Mouse (Mus musculus) layer of hippocampus, postnatal 25 days (tissue): ENCODE results near the gene Osbpl7. TPM values are rescaled to one million over a fixed set of nuclear protein-coding genes. Genes with fewer than 3 reads are reported as not detected.

Source experiments
- DNase-seq, 2 experiments: peaks; one replicate each; pipeline ENCODE4 v3.0.0; 2022; ENCODE audit warnings: mixed read lengths in 2 of 2, low spot score in 1 of 2; ENCODE audit errors: extremely low spot score in 1 of 2
- total RNA-seq, 2 experiments: library from RNA; stranded (reverse); gene quantifications; 2 replicates each; pipeline ENCODE4 v1.2.3; 2021

The Osbpl7 gene
- total RNA-seq, 2 experiments from 2014 or later = 15.8 to 16.5 TPM

DNA sequence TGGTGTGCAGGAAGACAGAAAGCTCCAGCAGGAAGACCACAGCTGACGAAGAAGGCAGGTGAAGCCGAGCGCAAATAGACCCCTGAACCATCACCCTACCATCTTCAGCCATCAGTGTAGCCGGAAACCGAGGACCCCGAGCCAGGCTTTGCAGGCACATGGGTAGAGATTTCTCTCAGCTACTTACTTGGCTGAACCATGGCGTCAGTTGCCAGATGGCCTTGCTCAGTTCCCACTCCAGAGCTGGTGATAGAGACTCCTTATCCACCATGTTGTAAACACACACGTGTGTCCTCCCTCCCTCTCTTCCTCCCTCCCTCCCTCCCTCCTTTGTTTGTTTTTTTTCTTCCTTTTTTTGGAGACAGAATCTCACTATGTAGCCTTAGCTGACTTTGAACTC is 23.8 kb downstream of the Osbpl7 start:
- no peak for DNase-seq

DNA sequence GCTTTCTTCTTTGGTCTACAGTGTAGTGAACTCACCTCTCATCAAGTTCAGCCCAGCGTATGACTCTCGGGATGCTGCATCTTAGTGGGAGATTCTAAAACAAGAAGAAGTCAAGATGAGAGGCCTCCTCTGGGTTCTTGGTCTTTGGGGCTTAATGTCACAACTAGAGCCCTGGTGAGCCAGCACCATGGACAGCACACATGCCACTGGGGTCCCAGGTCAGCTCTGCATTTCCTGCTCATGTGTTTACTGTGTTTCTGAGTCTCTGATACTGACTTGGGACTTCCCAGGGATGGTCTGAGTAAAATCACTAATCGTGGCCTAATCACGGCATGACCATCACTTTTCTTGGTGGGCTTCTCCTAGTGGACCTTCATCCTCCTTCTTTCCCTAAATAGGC is 28.3 kb downstream of the Osbpl7 start:
- DNase-seq = no peak

DNA sequence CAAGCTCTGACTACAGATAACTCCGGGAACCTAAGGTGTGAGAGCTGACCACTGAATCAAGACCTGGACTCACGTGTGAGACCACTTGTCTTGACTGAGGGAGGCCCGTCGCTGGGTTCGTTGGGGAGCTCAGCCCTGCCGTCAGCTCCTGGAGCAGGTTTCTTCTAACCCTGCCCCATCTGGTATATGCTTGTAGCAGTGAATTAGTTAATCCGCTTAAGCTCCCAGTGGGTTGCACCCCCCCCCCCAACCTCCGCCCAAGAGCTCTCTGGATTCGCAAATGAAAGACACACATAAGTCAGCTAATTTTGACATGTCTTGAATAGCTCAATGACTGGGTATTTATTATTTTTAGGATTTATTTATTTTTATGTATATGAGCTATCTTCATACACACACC is 29.9 kb downstream of the Osbpl7 start:
- DNase-seq = no peak

GRCm38 (mm10) chr11:97082977-97083376 is 32.5 kb downstream of the Osbpl7 start:
- DNase-seq = peak in 1 of 2 experiments; percentile 51

DNA sequence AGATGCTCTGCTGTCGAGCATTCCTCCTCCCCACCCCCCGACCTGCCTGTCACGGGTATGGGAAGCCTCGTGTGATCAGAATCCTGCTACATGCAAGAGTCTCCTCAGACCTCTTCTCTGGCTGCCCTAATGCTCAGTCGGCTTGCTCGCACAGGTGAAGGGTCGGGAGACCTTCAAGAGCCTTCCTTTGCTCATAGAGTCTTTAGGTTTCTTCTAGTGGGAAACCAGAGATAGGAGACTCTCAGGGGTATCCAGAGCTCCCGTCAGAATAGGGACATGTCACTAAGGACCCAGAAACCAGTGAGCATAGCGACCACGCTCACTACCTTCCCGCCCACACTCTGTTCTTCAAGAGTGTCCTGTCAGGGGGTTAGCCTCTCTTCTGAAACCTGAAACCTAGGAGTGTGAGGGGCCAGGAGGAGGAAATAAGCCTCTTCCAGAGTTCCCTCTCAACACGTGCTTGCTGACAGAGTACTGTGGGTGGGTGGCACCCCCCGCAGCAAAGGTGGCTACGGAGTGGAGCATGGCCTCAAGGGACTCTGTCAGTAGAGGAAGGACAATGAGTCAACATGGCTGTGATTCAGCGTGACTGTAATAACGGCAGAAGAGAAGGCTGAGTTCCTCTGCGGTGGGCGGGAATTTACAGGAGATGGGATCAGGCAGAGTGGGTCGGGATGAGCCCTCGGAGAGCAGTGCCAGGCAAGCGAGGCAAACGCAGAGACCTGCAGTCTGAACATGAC is 33.1 kb downstream of the Osbpl7 start:
- DNase-seq = no peak

DNA sequence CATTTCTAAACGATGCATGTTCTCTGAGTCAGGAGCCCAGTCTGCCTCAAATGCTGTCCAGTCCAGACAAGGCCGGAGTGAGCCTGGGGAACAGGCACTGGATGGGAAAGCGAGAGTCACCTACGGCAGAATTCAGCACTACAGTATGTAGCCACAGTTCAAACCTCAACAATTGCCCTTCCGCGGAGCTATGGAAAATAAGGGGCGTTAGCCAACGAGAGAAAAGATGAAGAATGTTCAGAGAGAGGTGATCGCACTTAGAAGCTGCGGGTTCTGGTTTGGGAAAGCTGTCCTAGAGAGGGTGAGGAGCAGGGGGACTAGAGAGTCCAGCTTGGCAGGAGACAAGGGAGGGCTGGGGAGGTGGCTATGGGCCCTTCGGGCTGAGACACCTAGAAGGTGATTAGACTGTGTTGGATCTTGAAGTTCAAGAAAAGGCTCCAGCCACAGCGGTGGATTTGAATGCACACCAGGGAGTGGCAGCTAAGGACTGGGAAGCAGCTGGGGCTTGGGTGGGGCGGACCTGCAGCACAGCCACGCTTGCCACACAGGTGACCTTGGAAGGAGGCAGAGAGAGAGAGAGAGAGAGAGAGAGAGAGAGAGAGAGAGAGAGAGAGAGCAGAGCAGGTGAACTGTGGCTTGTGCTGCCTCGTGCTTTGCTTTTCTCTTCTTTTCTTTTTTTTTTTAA is 34.5 kb downstream of the Osbpl7 start:
- DNase-seq = no peak

DNA sequence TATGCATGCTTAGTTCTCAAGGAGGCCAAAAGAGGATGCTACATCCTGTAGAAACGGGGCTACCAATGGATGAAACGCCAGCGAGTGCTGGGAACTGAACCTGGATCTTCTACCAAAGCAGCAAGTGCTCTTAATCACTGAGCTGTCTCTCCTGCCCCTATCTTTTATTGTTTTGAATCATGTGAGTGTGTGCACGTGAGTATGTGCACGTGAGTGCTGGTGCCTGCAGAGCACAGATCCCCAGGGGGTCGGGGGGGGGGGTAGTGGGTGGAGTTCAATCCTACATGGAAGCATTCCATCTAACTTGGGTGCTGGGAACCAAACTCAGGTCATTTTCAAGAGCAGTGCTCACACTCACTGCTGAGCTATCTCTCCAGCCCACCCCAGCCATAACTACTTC is 35.9 kb downstream of the Osbpl7 start:
- no peak for DNase-seq

DNA sequence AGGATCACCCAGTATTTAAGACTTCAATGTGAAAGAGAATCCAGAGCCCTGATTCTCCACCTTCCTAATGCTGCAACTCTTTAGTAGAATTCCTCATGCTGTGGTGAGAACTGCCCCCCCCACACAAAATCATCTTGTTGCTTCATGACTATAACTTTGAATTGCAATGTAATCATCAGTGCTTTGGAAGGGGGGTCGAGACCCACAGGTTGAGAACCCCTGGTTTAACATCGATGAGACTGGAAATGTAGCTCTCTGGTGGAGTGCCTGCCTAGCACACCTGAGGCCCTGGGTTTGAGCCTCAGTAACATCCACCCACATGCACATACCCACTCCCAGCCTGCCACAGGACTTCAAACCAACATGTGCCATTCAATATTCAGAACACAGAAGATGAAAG is 44.2 kb downstream of the Osbpl7 start:
- DNase-seq = no peak

- DNase-seq = no peak
These were observed 48.4 kb downstream of the Osbpl7 start for GRCm38 (mm10) chr11:97098791-97099190.

DNA sequence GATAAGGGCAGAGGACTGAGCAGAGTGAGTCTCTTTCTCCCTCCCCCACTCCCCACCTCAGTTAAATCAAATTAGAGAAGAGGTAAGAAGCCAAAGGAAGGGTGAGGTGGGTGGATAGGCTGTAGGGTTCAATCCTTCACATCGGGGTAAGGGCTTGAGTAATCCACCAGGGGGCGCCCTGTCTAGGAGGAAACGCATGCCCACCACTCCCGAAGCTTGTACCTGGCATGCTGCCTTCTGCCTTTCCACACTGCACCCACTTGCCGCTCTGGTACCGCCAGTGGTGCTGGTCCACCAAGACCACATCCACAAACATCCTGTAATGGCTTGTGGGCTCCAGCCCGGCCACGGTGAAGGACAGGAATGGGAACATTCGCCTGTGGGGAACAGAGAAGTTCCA is 51.3 kb downstream of the Osbpl7 start:
- peak in 1 of 2 experiments; percentile 69 for DNase-seq

DNA sequence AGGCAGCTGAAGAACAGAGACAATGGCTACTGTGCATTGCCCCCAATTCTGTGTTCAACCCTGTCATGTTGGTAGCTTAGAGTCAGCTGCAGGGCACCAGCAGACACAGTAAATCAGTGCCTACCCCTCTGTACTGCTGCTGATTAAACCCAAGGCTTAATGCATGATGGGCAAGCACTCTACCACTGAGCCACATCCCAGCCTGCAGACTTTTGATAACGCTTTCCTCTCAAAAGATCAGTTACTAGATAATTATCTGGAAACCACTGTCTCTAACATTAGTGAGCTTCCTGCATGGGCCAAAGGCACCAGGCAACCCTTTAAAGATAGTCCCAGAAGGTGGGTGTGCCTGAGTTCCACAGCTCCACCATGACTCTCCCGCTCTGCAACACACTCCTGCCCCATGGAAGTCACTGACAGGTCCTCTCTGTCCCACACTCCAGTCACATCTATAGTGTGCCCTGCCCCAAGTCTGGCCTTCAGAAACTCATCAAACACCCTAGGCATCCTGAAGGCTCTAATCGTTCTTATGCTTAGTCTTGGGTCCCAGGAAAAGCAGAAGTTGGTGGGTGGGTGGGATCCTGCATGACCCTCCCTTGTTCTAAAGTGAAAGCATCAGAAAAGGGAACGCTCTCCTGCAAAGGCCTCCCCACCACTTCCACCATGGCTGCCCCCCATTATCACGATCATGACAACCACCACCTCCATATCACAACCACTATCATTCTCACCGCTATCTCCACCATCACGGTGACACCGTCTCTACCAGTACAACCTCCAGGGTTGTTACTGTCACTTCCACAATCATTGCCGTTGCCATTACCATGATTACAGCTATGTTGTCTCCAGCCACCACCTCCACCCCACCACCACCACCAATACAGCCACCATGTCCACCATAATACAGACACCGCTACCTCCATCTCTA is 53.0 kb downstream of the Osbpl7 start:
- DNase-seq = no peak

DNA sequence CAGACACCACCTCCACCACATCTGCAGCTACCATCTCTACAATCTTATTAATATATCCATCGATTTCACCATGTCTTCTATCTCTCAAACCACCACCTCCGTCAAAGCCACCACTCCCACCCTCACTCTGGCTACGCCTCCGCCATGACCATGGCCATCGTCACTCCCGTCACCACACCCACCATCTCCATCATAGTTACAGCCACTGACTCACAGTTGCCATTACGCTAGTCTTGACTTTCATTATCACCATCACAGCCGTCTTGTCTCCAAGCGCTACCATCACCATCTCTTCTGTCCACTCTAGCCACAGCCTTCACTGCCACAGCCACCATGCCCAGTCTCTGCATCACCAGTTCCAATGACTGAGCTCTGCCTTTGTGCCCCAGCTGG is 53.7 kb downstream of the Osbpl7 start:
- no peak for DNase-seq

DNA sequence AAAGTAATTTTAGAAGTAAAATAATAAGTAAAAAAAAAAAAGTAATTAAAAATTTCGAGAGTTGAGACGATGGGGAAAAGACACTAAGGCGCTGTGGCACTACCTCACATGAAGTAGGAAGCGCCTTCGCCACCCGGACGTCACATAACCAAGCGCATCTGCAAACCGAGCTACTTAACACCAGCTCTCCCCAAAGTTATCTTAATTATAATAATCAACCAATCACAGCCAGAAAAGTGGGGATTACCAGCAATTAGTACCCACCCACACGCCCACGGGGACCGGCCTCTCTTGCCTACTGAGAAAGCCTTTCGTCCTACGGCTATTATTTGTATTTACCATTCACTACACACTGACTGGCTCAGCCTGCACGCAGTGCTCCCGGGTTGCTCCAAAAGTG is 58.5 kb downstream of the Osbpl7 start:
- no peak for DNase-seq

GRCm38 (mm10) chr11:97112519-97113125 is 62.2 kb downstream of the Osbpl7 start:
- DNase-seq = no peak

- DNase-seq = no peak
These were observed 64.5 kb downstream of the Osbpl7 start, which contains the start of gene Tbx21 for GRCm38 (mm10) chr11:97114671-97115601. Tbx21 (minus strand) TSS chr11:97115331.

DNA sequence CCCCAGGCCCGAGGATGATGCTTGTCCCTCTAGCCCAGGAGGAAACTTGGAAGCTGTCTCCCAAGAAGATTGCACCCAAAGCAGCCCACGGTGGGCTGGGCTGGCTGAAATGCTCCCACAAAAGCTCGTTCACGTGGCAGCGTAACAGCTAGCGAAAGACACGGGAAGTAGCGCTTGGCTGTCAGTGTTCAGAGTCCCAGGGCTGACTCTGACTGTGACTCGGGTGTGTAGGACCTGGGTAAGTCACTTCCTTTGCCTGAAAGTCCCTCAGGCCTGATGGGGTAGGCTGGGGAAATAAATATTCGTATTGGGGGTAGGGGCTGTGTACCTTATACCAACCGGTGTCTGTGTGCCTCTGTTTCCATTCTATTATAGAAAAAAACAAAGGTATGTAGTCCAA is 65.4 kb downstream of the Osbpl7 start:
- DNase-seq = no peak
